Mouse (Mus musculus) cortical plate, adult 2 months (tissue): Measurements from ENCODE around the gene Dennd5b. TPM values are rescaled to one million over a fixed set of nuclear protein-coding genes. Genes with fewer than 3 reads are reported as not detected.
"Not testable (repeated sequence)": the region's sequence is repeated elsewhere in the genome, so short reads cannot be mapped to it uniquely, and the experiment has no call there.

ENCODE experiments used
- H3K27ac ChIP-seq: fragments of 200-500 bp; 2 replicates; pipeline ENCODE4 v1.5.1; 2012; ENCODE audit warnings: low read length, control low read depth, inconsistent platforms; ENCODE audit not compliant: insufficient read depth
- H3K4me1 ChIP-seq: fragments of 200-500 bp; 2 replicates; pipeline ENCODE4 v1.6.1; 2011; ENCODE audit warnings: low read length; ENCODE audit not compliant: control insufficient read depth, insufficient read depth
- H3K4me3 ChIP-seq: fragments of 200-500 bp; 2 replicates; pipeline ENCODE4 v1.5.1; 2011; ENCODE audit warnings: mild to moderate bottlenecking, low read length, control low read depth; ENCODE audit not compliant: insufficient read depth
- CTCF ChIP-seq: fragments of 200-500 bp; IDR thresholded peaks from 2 replicates; pipeline ENCODE4 v1.5.1; 2011; ENCODE audit warnings: mild to moderate bottlenecking, control low read depth, low read length; ENCODE audit not compliant: insufficient read depth; ENCODE audit errors: extremely low read depth
- POLR2A ChIP-seq: fragments of 200-500 bp; IDR thresholded peaks from 2 replicates; pipeline ENCODE4 v1.6.1; 2011; ENCODE audit warnings: mild to moderate bottlenecking, low read length, control low read depth; ENCODE audit not compliant: insufficient read depth; ENCODE audit errors: extremely low read depth
- polyA plus RNA-seq: library from polyadenylated mRNA; depleted of rRNA; stranded (reverse); fragments of >200 nt; gene quantifications from 2 replicates; pipeline ENCODE4 v1.2.3, GENCODE M21; 2012

The Dennd5b gene
- polyA plus RNA-seq, 1 experiment: 20.6 TPM

DNA sequence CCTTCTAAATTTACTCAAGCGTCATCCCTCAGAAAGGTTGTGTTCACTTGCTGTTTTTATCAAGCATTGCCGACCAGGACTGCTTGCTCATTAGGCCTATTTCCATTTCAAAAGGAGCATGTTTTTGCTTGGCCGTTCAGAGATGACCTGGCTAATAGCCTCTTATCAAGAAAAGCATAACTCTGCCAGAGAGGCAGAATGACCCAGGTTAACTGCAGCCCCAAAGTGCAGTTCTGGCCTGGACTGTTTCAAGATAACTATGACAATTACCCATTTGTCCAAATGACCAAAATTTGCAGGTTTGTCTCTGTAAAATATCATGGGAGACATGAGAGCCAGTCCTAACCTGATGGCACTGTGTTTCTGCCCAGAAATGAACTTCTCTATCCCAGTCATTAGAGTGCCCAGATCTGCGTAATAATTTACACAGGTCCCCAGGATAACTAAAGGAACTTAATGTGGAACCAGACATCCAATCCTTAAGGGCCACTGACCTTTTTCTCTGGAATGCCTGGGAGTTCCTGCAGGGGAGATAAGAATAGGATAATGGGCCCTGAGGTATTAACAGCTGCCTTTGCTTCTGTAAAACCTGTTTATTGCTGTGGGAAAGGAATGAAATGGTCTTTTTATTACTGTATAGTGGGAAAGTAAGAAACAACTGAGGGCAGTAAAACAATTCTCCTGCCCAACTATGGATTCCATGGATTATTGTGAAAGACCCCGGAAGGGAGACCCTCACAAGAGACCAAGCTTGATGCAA lies 33.1 kb upstream of the Dennd5b start:
- Histone ChIP-seq H3K4me1 (no peaks in the 10 kb centered on the region), H3K27ac (no peak overlapping the region), H3K4me3 (no peak overlapping the region)
- TF ChIP-seq CTCF (no peak), POLR2A (no peak)

DNA sequence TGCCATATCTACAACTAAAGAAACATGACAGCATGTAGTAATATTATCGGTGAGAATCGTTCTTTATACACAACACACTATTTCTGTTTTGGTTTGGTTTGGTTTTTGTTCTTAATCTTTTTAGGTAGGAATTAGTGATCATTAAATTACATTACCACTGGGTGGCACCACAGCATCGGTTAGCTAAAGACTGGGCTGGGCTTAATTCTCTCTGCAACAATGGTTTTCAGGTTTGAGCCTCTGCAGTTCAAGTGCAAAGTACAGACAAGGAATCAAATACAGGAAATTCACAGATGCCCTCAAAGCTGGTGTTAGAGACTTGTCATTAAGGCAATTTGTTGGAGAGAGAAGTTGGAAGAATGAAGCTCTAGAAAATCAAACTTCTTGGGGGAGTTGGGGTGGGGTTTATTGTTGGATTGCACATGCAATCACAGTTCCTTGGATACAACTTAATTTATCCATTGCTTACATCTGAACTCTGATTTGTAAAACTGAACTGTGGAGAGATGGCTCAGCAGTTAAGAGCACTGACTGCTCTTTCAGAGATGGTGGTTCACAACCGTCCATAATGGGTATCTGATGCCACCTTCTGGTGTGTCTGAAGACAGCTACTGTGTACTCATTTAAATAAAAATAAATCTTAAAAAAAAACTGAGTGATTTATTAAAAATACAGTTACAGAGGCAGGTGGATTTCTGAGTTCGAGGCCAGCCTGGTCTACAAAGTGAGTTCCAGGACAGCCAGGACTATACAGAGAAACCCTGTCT lies 31.0 kb upstream of the Dennd5b start:
- TF ChIP-seq CTCF (peak; percentile 63), POLR2A (no peak)
- Histone ChIP-seq H3K27ac (no peak overlapping the region), H3K4me1 (no peaks in the 10 kb centered on the region), H3K4me3 (no peak overlapping the region)

DNA sequence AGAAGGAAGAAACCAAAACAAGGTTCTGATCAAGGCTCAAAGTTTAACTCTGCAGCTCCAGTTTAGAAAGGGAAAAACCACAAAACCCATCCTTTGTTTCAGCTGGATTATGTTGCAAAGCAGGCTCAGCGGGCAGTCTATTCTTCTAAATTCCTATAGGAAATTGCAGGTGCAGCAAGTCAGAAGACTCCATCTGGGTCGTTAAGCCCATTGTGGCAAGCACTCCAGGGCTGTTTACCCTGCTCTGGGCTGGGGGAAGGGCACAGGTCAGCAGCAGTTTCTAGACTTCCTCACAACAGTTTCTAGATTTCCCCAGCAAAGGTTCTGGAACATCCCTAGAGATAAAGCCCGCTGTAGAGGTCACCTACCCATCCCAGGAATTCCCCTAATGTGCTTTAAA lies 29.6 kb upstream of the Dennd5b start:
- H3K27ac ChIP-seq: no peak overlapping the region
- no peak overlapping the region for H3K4me3 ChIP-seq
- H3K4me1 ChIP-seq: no peaks in the 10 kb centered on the region
- TF ChIP-seq CTCF (no peak), POLR2A (no peak)

DNA sequence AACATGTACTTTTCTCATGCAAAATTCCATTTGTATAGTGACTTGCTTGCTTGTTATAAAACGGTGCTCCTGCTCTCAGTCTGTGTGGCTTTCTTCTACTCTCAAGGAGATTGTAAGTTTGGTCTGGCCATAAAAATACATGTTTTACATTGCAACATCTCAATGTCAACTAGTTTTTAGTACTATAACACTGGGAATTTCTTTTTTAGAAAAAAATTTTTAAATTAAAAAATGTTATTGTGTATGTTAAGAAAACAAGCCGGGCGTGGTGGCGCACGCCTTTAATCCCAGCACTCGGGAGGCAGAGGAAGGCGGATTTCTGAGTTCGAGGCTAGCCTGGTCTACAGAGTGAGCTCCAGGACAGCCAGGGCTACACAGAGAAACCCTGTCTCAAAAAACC lies 28.4 kb upstream of the Dennd5b start, which contains the start of gene Gm10203:
Gm10203 (plus strand) TSS at position 301 of the 400 bp plus-strand sequence.
- H3K4me3 ChIP-seq, H3K4me1 ChIP-seq, H3K27ac ChIP-seq: not testable (repeated sequence)

DNA sequence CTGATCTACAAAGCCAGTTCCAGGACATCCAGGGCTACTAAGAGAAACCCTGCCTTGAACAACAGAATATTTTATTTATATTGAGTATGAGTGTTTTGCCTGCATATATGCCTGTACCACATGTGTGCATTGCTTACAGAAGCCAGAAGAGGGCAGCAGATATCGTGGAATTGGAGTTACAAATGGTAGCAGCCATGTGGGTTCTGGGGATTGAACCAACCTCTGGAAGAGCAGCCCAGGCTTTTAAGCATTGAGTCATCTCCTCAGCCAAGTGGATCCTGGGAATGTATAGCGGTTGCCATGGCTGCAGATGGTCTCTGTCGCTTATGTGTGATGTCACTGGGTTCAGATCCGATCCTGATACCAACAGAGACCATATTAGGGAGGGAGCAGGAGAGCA lies 25.2 kb upstream of the Dennd5b start:
- H3K27ac ChIP-seq: no peak overlapping the region
- no peak for TF ChIP-seq POLR2A
- no peak for TF ChIP-seq CTCF
- no peaks in the 10 kb centered on the region for H3K4me1 ChIP-seq
- no peak overlapping the region for H3K4me3 ChIP-seq

DNA sequence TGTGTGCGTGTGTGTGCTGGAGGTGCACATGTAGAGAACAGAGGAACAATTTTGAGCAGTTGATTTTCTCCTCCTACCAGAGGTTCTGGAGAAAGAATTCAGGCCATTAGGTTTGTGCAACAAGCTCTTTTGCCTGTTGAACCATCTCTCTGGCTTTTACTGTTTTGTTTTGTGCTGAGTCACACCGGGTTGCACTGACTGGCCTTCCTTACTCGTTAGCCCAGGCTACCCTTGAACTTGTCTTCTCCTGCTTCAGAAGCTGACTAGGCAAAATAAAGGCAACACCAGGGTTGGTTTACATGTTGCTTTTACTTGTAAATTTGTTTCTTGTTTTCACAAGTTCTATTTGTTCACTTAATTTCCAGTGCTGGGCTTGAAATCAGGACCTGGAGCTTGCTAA lies 21.6 kb upstream of the Dennd5b start:
- Histone ChIP-seq H3K4me1 (peaks cover 1% of the 10 kb centered on the region; the same call in 1 of the 2 replicates), H3K4me3 (no peak overlapping the region), H3K27ac (no peak overlapping the region)
- TF ChIP-seq CTCF: no peak
- TF ChIP-seq POLR2A: no peak

DNA sequence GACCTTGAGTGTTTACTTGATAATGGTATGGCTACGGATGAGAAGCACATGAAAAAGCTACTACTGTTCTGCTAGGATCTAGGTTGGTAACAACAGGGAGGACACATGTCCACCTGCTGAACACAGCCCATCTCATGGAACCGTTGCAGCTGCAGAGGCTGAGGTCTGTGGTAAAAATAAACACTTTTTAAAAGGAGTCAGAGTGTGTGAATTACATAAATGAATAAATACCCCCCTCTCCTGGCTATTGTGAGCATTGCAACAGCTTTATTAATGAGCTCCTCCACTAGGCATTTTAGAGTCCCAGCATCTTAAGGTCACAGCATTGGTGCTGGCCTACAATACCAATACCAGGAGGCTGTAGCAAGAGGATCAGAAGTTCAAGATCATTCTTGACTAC lies 18.4 kb upstream of the Dennd5b start:
- TF ChIP-seq CTCF (peak; percentile 47), POLR2A (no peak)
- Histone ChIP-seq H3K4me1 (peaks cover 1% of the 10 kb centered on the region; the same call in 1 of the 2 replicates), H3K4me3 (no peak overlapping the region), H3K27ac (no peak overlapping the region)

DNA sequence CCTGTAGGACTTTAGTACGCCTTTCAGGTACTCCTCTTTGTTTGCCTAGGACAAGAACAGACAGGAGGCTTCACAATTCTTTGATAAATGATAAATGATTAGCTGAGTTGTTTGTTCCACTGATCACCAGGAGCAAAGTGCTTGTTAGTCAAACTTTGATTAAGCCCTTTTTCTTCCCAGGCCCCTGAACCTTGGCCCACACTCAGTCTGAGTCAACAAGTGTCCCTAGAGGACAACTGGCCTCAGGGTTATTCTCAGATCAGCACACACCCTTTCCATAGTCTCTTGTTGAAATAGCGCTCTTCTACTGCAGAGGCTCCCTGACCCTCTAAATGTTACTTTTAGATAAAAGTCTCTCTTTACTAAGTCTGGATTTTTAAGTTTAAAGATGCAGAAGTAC lies 17.5 kb upstream of the Dennd5b start:
- Histone ChIP-seq H3K4me3 (no peak overlapping the region), H3K27ac (no peak overlapping the region), H3K4me1 (peaks cover 1% of the 10 kb centered on the region; the same call in 1 of the 2 replicates)
- no peak for TF ChIP-seq CTCF
- TF ChIP-seq POLR2A: no peak

DNA sequence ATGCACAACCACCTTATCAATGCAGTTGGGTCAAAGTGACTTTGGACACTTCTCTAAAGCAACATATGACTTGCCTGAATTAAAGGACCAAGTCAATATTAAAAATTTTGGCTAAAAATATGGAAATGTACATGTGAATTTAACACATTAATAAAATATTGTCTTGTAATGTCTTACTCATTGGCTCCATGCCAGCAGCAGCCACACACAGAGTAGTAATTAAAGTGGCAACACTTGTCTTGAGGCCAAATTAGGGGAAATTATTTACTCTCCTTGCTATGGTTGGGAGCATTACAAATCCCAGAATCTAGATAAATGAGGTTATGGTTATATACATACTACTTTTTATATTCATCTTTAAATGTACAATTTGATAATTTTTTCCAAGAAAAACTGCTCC lies 15.5 kb upstream of the Dennd5b start:
- no peak overlapping the region for H3K27ac ChIP-seq
- TF ChIP-seq CTCF (no peak), POLR2A (no peak)
- no peak overlapping the region for H3K4me3 ChIP-seq
- H3K4me1 ChIP-seq: peaks cover 1% of the 10 kb centered on the region; the same call in 1 of the 2 replicates

DNA sequence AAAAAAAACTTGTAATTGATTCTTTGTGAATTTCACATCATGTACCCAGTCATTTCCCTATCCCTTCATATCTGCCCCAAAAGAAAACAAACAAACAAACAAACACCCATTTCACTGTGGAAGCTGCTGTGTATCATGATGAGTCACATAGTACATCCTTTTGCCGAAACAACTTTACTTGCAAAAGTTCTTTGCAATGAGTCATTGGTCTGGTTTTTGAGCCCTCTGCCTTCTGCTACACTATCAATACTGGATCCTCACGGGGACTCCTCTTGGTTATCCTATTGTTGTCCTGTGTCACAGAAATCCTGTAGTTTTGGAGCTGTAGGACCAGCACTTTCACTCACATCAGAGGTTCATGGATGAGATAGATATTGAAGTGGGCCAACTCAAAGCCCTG lies 7.4 kb upstream of the Dennd5b start:
- Histone ChIP-seq H3K27ac (no peak overlapping the region), H3K4me3 (no peak overlapping the region), H3K4me1 (no peaks in the 10 kb centered on the region)
- TF ChIP-seq POLR2A (no peak), CTCF (no peak)
